In the genomic region with DNA sequence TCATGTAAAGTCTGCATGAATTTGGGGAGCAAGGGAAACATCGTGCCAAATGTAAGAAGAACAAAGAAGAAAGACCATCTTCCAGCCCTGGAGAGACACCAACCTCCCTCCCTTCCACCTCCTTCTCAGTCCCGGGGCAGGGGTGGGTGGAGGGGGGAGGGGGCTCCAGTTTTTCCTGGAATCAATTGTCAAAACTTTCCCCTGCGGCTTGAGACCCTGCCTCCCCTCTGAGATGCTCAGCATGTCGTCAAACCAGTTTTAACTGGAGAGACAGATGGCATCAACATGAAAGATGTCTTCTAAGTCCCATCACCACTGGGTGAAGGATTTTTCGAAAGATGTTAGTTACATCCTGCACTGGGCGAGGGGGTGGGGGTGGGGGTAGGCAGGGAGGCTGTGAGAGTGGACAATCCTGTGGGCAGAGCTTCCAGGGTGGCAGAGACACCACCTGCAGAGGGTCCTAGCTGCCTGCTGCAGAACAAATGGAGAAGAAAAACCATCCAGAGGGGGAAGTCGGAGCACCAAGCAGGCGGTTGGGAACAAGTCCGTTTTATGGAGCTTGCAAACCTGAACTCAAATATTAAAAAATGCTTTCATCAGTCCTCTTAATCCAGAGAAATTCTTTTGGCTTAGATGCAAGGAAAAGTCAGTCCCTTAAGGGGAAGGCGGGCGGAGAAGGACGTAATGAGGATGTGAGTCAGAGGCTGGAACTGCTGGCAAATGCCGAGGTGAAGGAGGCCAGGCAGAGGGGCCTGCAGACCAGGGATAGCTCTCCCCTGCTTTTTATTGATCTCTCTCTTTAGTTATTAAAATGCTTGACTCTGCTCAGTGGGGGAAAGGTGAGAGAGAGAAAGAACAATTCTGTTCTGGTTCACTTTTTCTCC, we compare ENCODE assay signal across 9 mouse cellular contexts.
DNase-seq lines count a peak whose midpoint lies in the region; ATAC-seq lines count a peak whose summit lies in the region.
"Had no signal": no experiment of that assay in that cellular context is flagged by ENCODE, and none has a peak within 500 bp of the region (broad histone marks: within the 10 kb centered on the region; RNA-seq: fewer than 3 reads in every experiment).

No protein-coding gene starts in this region.

- no peak overlapping the region for H3K9ac ChIP-seq in intestine, embryonic 14.5 days (ENCODE audit: low read length)
- H3K9ac ChIP-seq: liver, embryonic 15.5 days had no signal

- no peak overlapping the region for H3K4me3 ChIP-seq in intestine, embryonic 14.5 days (ENCODE audit: low read depth, low read length)
- H3K4me3 ChIP-seq: liver, embryonic 15.5 days had no signal

- no peaks in the 10 kb centered on the region for H3K36me3 ChIP-seq in intestine, embryonic 14.5 days (ENCODE audit: control insufficient read depth, insufficient read depth, low read length)
- H3K36me3 ChIP-seq: liver, embryonic 15.5 days had no signal

- peaks cover 25% of the 10 kb centered on the region for H3K4me1 ChIP-seq in intestine, embryonic 14.5 days (replicated peaks; ENCODE audit: control insufficient read depth, insufficient read depth, low read length)
- H3K4me1 ChIP-seq: liver, embryonic 15.5 days had no signal

- H3K4me2 ChIP-seq in intestine, embryonic 14.5 days (ENCODE audit: low read length), result no peak overlapping the region
- H3K4me2 ChIP-seq: liver, embryonic 15.5 days had no signal

- no peaks in the 10 kb centered on the region for H3K9me3 ChIP-seq in intestine, embryonic 14.5 days (ENCODE audit: control insufficient read depth, low read length)
- H3K9me3 ChIP-seq: liver, embryonic 15.5 days had no signal

- H3K27ac ChIP-seq in intestine, embryonic 14.5 days (ENCODE audit: low read depth), result peak overlapping the region; percentile 76
- H3K27ac ChIP-seq: liver, embryonic 15.5 days had no signal

- peak; percentile 15 for DNase-seq in testis, postnatal 14 days (ENCODE audit: low spot score)
- no peak for DNase-seq in testis, postnatal 10 days (ENCODE audit: low spot score)
- DNase-seq in forelimb bud, embryonic 11.5 days (ENCODE audit: low read depth, low spot score), result peak; percentile 61
- DNase-seq in intestine, embryonic 14.5 days (ENCODE audit: low spot score), result peak; percentile 67
- DNase-seq in retina, postnatal 1 day, result peak; percentile 33
- no peak for DNase-seq in cerebellum, adult 9-11 months
- no peak for DNase-seq in B cell, adult 2 months

- peak; percentile 81 for ATAC-seq in intestine, embryonic 14.5 days (replicated peaks; ENCODE audit: low FRiP score, low TSS enrichment, low read depth)
- no peak for ATAC-seq in megakaryocyte-erythroid progenitor cell, adult 5-6 weeks (replicated peaks; ENCODE audit: low FRiP score, low TSS enrichment, poor library complexity, severe bottlenecking)

- H3K27me3 ChIP-seq in intestine, embryonic 14.5 days (replicated peaks; ENCODE audit: control insufficient read depth, insufficient read depth, low read length), result no peaks in the 10 kb centered on the region
- H3K27me3 ChIP-seq: liver, embryonic 15.5 days had no signal

- WGBS in intestine, embryonic 14.5 days, result 21% methylated on average over 13 of the region's 13 CpGs

Comparison
In these comparisons a context has a peak if more than half of its experiments do, and no peak if none do; other contexts are left out.
1. DNase-seq: peak in testis, postnatal 14 days (single experiment), forelimb bud, embryonic 11.5 days (single experiment), intestine, embryonic 14.5 days (single experiment) and retina, postnatal 1 day (single experiment); none in testis, postnatal 10 days (single experiment), cerebellum, adult 9-11 months (single experiment) and B cell, adult 2 months (0 of 2).